Mouse (Mus musculus) hindbrain, embryonic 14.5 days (tissue): Measurements from ENCODE around the gene Snta1. TPM values are rescaled to one million over a fixed set of nuclear protein-coding genes. Genes with fewer than 3 reads are reported as not detected.
A peak's percentile ranks its signal among the peaks of the same experiment; 100 is the strongest.

Experiments
- ATAC-seq: fragments of 200-750 bp; cut with Nextera tagmentation; 2 replicates; pipeline ENCODE4 v1.8.0; 2017; ENCODE audit warnings: moderate number of reproducible peaks, mild to moderate bottlenecking, moderate TSS enrichment, moderate library complexity; ENCODE audit not compliant: low FRiP score
- DNase-seq: peaks from one replicate; pipeline ENCODE4 v3.0.0-alpha.2; 2015; ENCODE audit warnings: low spot score
- H3K27ac ChIP-seq: fragments of 300-500 bp; sonication (generic); 2 replicates; pipeline ENCODE4 v1.5.1; 2014; ENCODE audit warnings: mild to moderate bottlenecking, moderate library complexity
- H3K27me3 ChIP-seq: fragments of 300-500 bp; sonication (generic); 2 replicates; pipeline ENCODE4 v1.6.1; 2014; ENCODE audit warnings: mild to moderate bottlenecking, low read length, mixed read lengths; ENCODE audit not compliant: control insufficient read depth, insufficient read depth
- H3K36me3 ChIP-seq: fragments of 300-500 bp; sonication (generic); replicated peaks from 2 replicates; pipeline ENCODE4 v1.6.1; 2014; ENCODE audit not compliant: control insufficient read depth, insufficient read depth
- H3K4me1 ChIP-seq: fragments of 300-500 bp; sonication (generic); replicated peaks from 2 replicates; pipeline ENCODE4 v1.6.1; 2014; ENCODE audit warnings: antibody characterized with exemption, low read length, mixed read lengths; ENCODE audit not compliant: control insufficient read depth, insufficient read depth
- H3K4me2 ChIP-seq: fragments of 300-500 bp; sonication (generic); replicated peaks from 2 replicates; pipeline ENCODE4 v1.6.1; 2014; ENCODE audit warnings: mild to moderate bottlenecking, moderate library complexity
- H3K4me3 ChIP-seq: fragments of 300-500 bp; sonication (generic); replicated peaks from 2 replicates; pipeline ENCODE4 v1.5.1; 2014; ENCODE audit warnings: mild to moderate bottlenecking, low read length
- H3K9ac ChIP-seq: fragments of 300-500 bp; sonication (generic); 2 replicates; pipeline ENCODE4 v1.6.1; 2014
- H3K9me3 ChIP-seq: fragments of 300-500 bp; sonication (generic); 2 replicates; pipeline ENCODE4 v1.6.1; 2016; ENCODE audit warnings: low read length; ENCODE audit not compliant: control insufficient read depth
- WGBS: fragments of 180-500 bp; shearing (Covaris S2); extraction: QIAGEN DNeasy Blood & Tissue Kit; methylation state at CpG from one replicate; pipeline ENCODE4 v1.1.7; 2014; 5-methylcytosine and 5-hydroxymethylcytosine counted together
- polyA plus RNA-seq: library from polyadenylated mRNA; unstranded; fragments of >200 nt; fragmentation: Nextera tagmentation; extraction: Ambion mirVana; gene quantifications from 2 replicates; pipeline ENCODE4 v1.2.1, GENCODE M21; 2014

Snta1 gene
- polyA plus RNA-seq, 1 experiment from 2014 or later, result 7.1 TPM

GRCm38 (mm10) chr2:154394602-154395001, 13.3 kb downstream of the Snta1 start:
- H3K27me3 ChIP-seq, result no peaks in the 10 kb centered on the region
- DNase-seq (no peak), ATAC-seq (no peak)
- no peak overlapping the region for H3K9ac ChIP-seq
- 0 out of 2 replicates have a peak, but pooled peaks cover 3% of the 10 kb centered on the region for H3K4me1 ChIP-seq
- H3K4me2 ChIP-seq, result no peak overlapping the region
- no peaks in the 10 kb centered on the region for H3K9me3 ChIP-seq
- no peak overlapping the region for H3K4me3 ChIP-seq
- no peaks in the 10 kb centered on the region for H3K36me3 ChIP-seq
- WGBS, result 68% methylated on average over 3 of the region's 3 CpGs
- H3K27ac ChIP-seq, result no peak overlapping the region

GRCm38 (mm10) chr2:154390180-154390964, 17.5 kb downstream of the Snta1 start:
- H3K36me3 ChIP-seq, result no peaks in the 10 kb centered on the region
- no peak for ATAC-seq
- no peaks in the 10 kb centered on the region for H3K4me1 ChIP-seq
- no peak overlapping the region for H3K4me3 ChIP-seq
- no peak for DNase-seq
- H3K27me3 ChIP-seq, result no peaks in the 10 kb centered on the region
- no peak overlapping the region for H3K4me2 ChIP-seq
- no peaks in the 10 kb centered on the region for H3K9me3 ChIP-seq
- 81% methylated on average over 11 of the region's 11 CpGs for WGBS
- no peak overlapping the region for H3K9ac ChIP-seq
- H3K27ac ChIP-seq, result no peak overlapping the region

GRCm38 (mm10) chr2:154379103-154379502, 28.8 kb downstream of the Snta1 start:
- ATAC-seq, result no peak
- Histone ChIP-seq H3K9ac (no peak overlapping the region), H3K27me3 (no peaks in the 10 kb centered on the region), H3K9me3 (no peaks in the 10 kb centered on the region), H3K36me3 (no peaks in the 10 kb centered on the region; the same call in 1 of the 2 replicates), H3K27ac (no peak overlapping the region), H3K4me1 (no peaks in the 10 kb centered on the region), H3K4me2 (no peak overlapping the region), H3K4me3 (no peak overlapping the region)
- DNase-seq, result no peak
- WGBS, result 83% methylated on average over 7 of the region's 7 CpGs

- no peak overlapping the region for H3K9ac ChIP-seq
- no peaks in the 10 kb centered on the region for H3K9me3 ChIP-seq
- DNase-seq, result no peak
- H3K4me1 ChIP-seq, result peaks cover 10% of the 10 kb centered on the region; the same call in 1 of the 2 replicates
- no peak for ATAC-seq
- no peak overlapping the region for H3K27ac ChIP-seq
- no peak overlapping the region for H3K4me3 ChIP-seq
- H3K4me2 ChIP-seq, result no peak overlapping the region
- peaks cover 4% of the 10 kb centered on the region; the same call in 1 of the 2 replicates for H3K36me3 ChIP-seq
- no peaks in the 10 kb centered on the region for H3K27me3 ChIP-seq
- WGBS, result 73% methylated on average over 6 of the region's 6 CpGs
Observed at GRCm38 (mm10) chr2:154374807-154375601, 32.9 kb downstream of the Snta1 start.

- Histone ChIP-seq H3K4me3 (no peak overlapping the region), H3K9me3 (no peaks in the 10 kb centered on the region), H3K4me1 (peaks cover 10% of the 10 kb centered on the region; the same call in 1 of the 2 replicates), H3K27me3 (no peaks in the 10 kb centered on the region), H3K36me3 (peaks cover 8% of the 10 kb centered on the region; the same call in 1 of the 2 replicates), H3K9ac (no peak overlapping the region), H3K27ac (no peak overlapping the region), H3K4me2 (no peak overlapping the region)
- DNase-seq (peak; percentile 62), ATAC-seq (no peak)
- WGBS, result 65% methylated on average over 6 of the region's 6 CpGs
Observed at GRCm38 (mm10) chr2:154373961-154374632, 33.8 kb downstream of the Snta1 start.

GRCm38 (mm10) chr2:154372842-154373500, 34.9 kb downstream of the Snta1 start, which contains the start of gene Cdk5rap1:
Gene Cdk5rap1, minus strand, starts transcription at chr2:154373010.
- ATAC-seq, result peak; percentile 35; the same call in 1 of the 2 replicates
- H3K9ac ChIP-seq, result peak within 1 kb of the TSS; percentile 96

GRCm38 (mm10) chr2:154372151-154372829, 35.6 kb downstream of the Snta1 start:
- peak; percentile 91 for ATAC-seq
- DNase-seq, result peak; percentile 93
- WGBS, result under 1% methylated on average over 42 of the region's 42 CpGs

More at GRCm38 (mm10) chr2:154372842-154373500, 34.9 kb downstream of the Snta1 start, which contains the start of gene Cdk5rap1:
- Histone ChIP-seq H3K4me2 (peak within 1 kb of the TSS; percentile 83), H3K9me3 (no peaks in the 10 kb centered on the region), H3K27me3 (no peaks in the 10 kb centered on the region), H3K36me3 (peaks cover 18% of the 10 kb centered on the region; the same call in 1 of the 2 replicates), H3K4me1 (peaks cover 10% of the 10 kb centered on the region; the same call in 1 of the 2 replicates), H3K4me3 (peak within 1 kb of the TSS; percentile 87), H3K27ac (peak within 1 kb of the TSS; percentile 84)
- DNase-seq, result no peak
- 16% methylated on average over 9 of the region's 9 CpGs for WGBS

GRCm38 (mm10) chr2:154367510-154367909, 40.4 kb downstream of the Snta1 start:
- Histone ChIP-seq H3K4me1 (peaks cover 4% of the 10 kb centered on the region; the same call in 1 of the 2 replicates), H3K27me3 (no peaks in the 10 kb centered on the region), H3K4me2 (no peak overlapping the region), H3K9ac (no peak overlapping the region), H3K4me3 (no peak overlapping the region), H3K9me3 (no peaks in the 10 kb centered on the region), H3K27ac (no peak overlapping the region), H3K36me3 (peaks cover 60% of the 10 kb centered on the region)
- ATAC-seq (no peak), DNase-seq (no peak)
- WGBS, result 98% methylated on average over 1 of the region's 1 CpGs

More at GRCm38 (mm10) chr2:154372151-154372829, 35.6 kb downstream of the Snta1 start:
- Histone ChIP-seq H3K9me3 (no peaks in the 10 kb centered on the region), H3K27ac (peak overlapping the region; percentile 84), H3K4me3 (peak overlapping the region; percentile 87), H3K9ac (peak overlapping the region; percentile 96), H3K27me3 (no peaks in the 10 kb centered on the region), H3K4me1 (peaks cover 10% of the 10 kb centered on the region; the same call in 1 of the 2 replicates), H3K4me2 (peak overlapping the region; percentile 83), H3K36me3 (peaks cover 23% of the 10 kb centered on the region; the same call in 1 of the 2 replicates)
